Mouse (Mus musculus) stomach, embryonic 16.5 days (tissue): ENCODE measurements around the gene Pds5b. TPM values are rescaled to one million over a fixed set of nuclear protein-coding genes. Genes with fewer than 3 reads are reported as not detected.
"Not testable (repeated sequence)": the region's sequence is repeated elsewhere in the genome, so short reads cannot be mapped to it uniquely, and the experiment has no call there.

Experiments
- ATAC-seq: fragments of 200-750 bp; cut with Nextera tagmentation; 2 replicates; pipeline ENCODE4 v1.8.0; 2017; ENCODE audit warnings: moderate number of reproducible peaks, moderate TSS enrichment; ENCODE audit not compliant: insufficient read depth, low FRiP score
- H3K27ac ChIP-seq: fragments of 300-500 bp; sonication (generic); 2 replicates; pipeline ENCODE4 v1.5.1; 2014; ENCODE audit warnings: low read length
- H3K27me3 ChIP-seq: fragments of 300-500 bp; sonication (generic); 2 replicates; pipeline ENCODE4 v1.6.1; 2014; ENCODE audit warnings: low read length, control low read depth, mixed read lengths; ENCODE audit not compliant: control insufficient read depth, insufficient read depth
- H3K36me3 ChIP-seq: fragments of 300-500 bp; sonication (generic); 2 replicates; pipeline ENCODE4 v1.6.1; 2014; ENCODE audit warnings: low read length; ENCODE audit not compliant: control insufficient read depth, insufficient read depth
- H3K4me1 ChIP-seq: fragments of 300-500 bp; sonication (generic); 2 replicates; pipeline ENCODE4 v1.6.1; 2014; ENCODE audit warnings: low read length, control low read depth, mixed read lengths; ENCODE audit not compliant: control insufficient read depth, insufficient read depth
- H3K4me2 ChIP-seq: fragments of 300-500 bp; sonication (generic); 2 replicates; pipeline ENCODE4 v1.6.1; 2014; ENCODE audit warnings: low read depth, low read length, mixed read lengths
- H3K4me3 ChIP-seq: fragments of 300-500 bp; sonication (generic); replicated peaks from 2 replicates; pipeline ENCODE4 v1.5.1; 2014; ENCODE audit warnings: mild to moderate bottlenecking, low read length
- H3K9ac ChIP-seq: fragments of 300-500 bp; sonication (generic); 2 replicates; pipeline ENCODE4 v1.6.1; 2014; ENCODE audit warnings: low read length
- H3K9me3 ChIP-seq: fragments of 300-500 bp; sonication (generic); replicated peaks from 2 replicates; pipeline ENCODE4 v1.6.1; 2016; ENCODE audit warnings: low read length, control low read depth; ENCODE audit not compliant: control insufficient read depth
- WGBS: fragments of 180-500 bp; shearing (Covaris S2); extraction: QIAGEN DNeasy Blood & Tissue Kit; methylation state at CpG from one replicate; pipeline ENCODE4 v1.1.7; 2014; 5-methylcytosine and 5-hydroxymethylcytosine counted together
- polyA plus RNA-seq: library from polyadenylated mRNA; unstranded; fragments of >200 nt; fragmentation: Nextera tagmentation; extraction: Ambion mirVana; gene quantifications from 2 replicates; pipeline ENCODE4 v1.2.1, GENCODE M21; 2015

Gene Pds5b
- polyA plus RNA-seq, 1 experiment from 2014 or later: 28.9 TPM

DNA sequence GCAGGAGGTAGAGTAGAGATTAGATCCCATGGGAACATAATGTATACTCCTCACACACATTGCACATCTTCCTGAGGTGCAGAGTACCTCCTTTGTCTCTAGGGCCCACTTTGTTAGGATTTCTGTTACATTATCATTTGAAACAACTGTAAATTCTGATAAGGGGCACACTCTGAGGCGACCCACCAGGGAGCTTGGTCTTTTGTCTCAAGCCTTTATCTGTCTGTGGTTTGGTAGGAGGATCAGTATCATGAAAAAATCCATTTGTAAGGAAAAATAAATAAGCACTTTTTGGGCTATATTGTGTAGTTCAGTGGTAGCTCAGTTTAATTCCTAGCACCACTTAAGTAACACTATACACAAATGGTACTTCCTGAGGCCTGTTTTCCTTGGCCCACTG lies 51.1 kb downstream of the Pds5b start:
- Histone ChIP-seq H3K27ac (no peak overlapping the region), H3K27me3 (no peaks in the 10 kb centered on the region), H3K9me3 (no peaks in the 10 kb centered on the region), H3K4me3 (no peak overlapping the region), H3K9ac (no peak overlapping the region), H3K4me2 (no peak overlapping the region), H3K36me3 (0 out of 2 replicates have a peak, but pooled peaks cover 4% of the 10 kb centered on the region), H3K4me1 (no peaks in the 10 kb centered on the region)
- ATAC-seq: no peak
- WGBS: 63% methylated on average over 1 of the region's 1 CpGs

GRCm38 (mm10) chr5:150737028-150737427 lies 63.5 kb downstream of the Pds5b start:
- H3K27ac ChIP-seq, H3K4me1 ChIP-seq, H3K27me3 ChIP-seq, H3K9ac ChIP-seq, H3K9me3 ChIP-seq, ATAC-seq, H3K4me3 ChIP-seq, H3K4me2 ChIP-seq, H3K36me3 ChIP-seq: not testable (repeated sequence)
- WGBS: 88% methylated on average over 3 of the region's 3 CpGs

- H3K4me2 ChIP-seq: no peak overlapping the region
- H3K4me3 ChIP-seq: no peak overlapping the region
- 0 out of 2 replicates have a peak, but pooled peaks cover 3% of the 10 kb centered on the region for H3K36me3 ChIP-seq
- no peaks in the 10 kb centered on the region for H3K9me3 ChIP-seq
- no peak overlapping the region for H3K9ac ChIP-seq
- no peaks in the 10 kb centered on the region for H3K4me1 ChIP-seq
- no peaks in the 10 kb centered on the region for H3K27me3 ChIP-seq
- H3K27ac ChIP-seq: no peak overlapping the region
- 79% methylated on average over 7 of the region's 7 CpGs for WGBS
- no peak for ATAC-seq
Observed at GRCm38 (mm10) chr5:150739311-150739710, 65.8 kb downstream of the Pds5b start.

- peaks cover 4% of the 10 kb centered on the region; the same call in 1 of the 2 replicates for H3K36me3 ChIP-seq
- no peaks in the 10 kb centered on the region for H3K27me3 ChIP-seq
- H3K4me2 ChIP-seq: no peak overlapping the region
- no peak overlapping the region for H3K9ac ChIP-seq
- ATAC-seq: no peak
- no peaks in the 10 kb centered on the region for H3K4me1 ChIP-seq
- H3K9me3 ChIP-seq: no peaks in the 10 kb centered on the region
- WGBS: 51% methylated on average over 2 of the region's 2 CpGs
- no peak overlapping the region for H3K27ac ChIP-seq
- H3K4me3 ChIP-seq: no peak overlapping the region
Observed at GRCm38 (mm10) chr5:150740597-150740996, 67.1 kb downstream of the Pds5b start.

DNA sequence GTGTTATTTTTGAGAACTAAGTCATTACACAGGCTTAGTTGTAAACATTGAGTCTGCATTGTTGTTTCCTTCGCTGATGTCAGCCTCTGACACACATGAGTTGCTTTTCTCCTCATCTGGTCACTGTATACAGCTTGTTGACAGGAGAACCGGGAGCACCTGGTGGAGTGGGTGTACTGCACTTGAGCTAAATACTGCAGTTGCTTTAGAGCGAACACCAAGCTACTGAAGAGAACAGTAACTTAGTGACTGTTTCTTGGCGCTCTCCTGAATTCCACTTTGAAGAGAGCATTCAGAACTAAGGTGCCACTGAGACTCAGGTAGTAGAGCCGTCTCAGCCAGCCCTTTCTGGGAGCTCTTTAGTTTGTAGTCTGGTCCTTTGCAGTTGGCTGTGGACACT lies 83.1 kb downstream of the Pds5b start:
- 88% methylated on average over 5 of the region's 5 CpGs for WGBS
- Histone ChIP-seq H3K27me3 (no peaks in the 10 kb centered on the region), H3K4me3 (no peak overlapping the region), H3K9ac (no peak overlapping the region), H3K36me3 (peaks cover 4% of the 10 kb centered on the region; the same call in 1 of the 2 replicates), H3K27ac (no peak overlapping the region), H3K4me2 (no peak overlapping the region), H3K9me3 (no peaks in the 10 kb centered on the region), H3K4me1 (no peaks in the 10 kb centered on the region)
- ATAC-seq: no peak

- H3K4me3 ChIP-seq: no peak overlapping the region
- no peak overlapping the region; the same call in 1 of the 2 replicates for H3K27ac ChIP-seq
- H3K36me3 ChIP-seq: no peaks in the 10 kb centered on the region
- WGBS: 35% methylated on average over 5 of the region's 5 CpGs
- H3K9ac ChIP-seq: no peak overlapping the region; the same call in 1 of the 2 replicates
- H3K4me2 ChIP-seq: no peak overlapping the region
- no peaks in the 10 kb centered on the region for H3K9me3 ChIP-seq
- no peak for ATAC-seq
- peaks cover 5% of the 10 kb centered on the region; the same call in 1 of the 2 replicates for H3K4me1 ChIP-seq
- no peaks in the 10 kb centered on the region for H3K27me3 ChIP-seq
Observed at GRCm38 (mm10) chr5:150772403-150772802, 98.9 kb downstream of the Pds5b start.

DNA sequence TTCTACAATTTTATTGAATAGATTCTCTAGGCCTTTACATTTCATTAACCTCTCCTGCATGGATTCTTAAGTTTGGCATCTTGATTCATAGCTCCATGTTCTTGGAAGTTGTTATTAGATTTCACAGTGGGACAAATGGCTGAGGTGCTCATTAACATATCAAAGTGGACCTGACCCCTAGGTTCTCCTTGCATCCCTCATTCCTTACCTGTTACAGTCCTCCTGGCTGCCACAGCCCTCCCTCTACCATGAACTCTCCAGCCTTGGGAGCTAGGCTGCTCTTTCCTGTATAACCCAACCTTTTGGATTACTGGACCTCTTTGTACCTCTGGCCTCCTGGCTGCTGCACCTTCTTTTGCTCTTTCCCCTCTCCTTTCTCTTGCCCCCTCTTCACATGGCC lies 99.5 kb downstream of the Pds5b start:
- peaks cover 5% of the 10 kb centered on the region; the same call in 1 of the 2 replicates for H3K4me1 ChIP-seq
- H3K4me2 ChIP-seq: no peak overlapping the region
- no peak overlapping the region for H3K9ac ChIP-seq
- H3K4me3 ChIP-seq: no peak overlapping the region
- H3K27ac ChIP-seq: no peak overlapping the region
- H3K9me3 ChIP-seq: no peaks in the 10 kb centered on the region
- no peaks in the 10 kb centered on the region for H3K36me3 ChIP-seq
- no peaks in the 10 kb centered on the region for H3K27me3 ChIP-seq
- no peak for ATAC-seq

DNA sequence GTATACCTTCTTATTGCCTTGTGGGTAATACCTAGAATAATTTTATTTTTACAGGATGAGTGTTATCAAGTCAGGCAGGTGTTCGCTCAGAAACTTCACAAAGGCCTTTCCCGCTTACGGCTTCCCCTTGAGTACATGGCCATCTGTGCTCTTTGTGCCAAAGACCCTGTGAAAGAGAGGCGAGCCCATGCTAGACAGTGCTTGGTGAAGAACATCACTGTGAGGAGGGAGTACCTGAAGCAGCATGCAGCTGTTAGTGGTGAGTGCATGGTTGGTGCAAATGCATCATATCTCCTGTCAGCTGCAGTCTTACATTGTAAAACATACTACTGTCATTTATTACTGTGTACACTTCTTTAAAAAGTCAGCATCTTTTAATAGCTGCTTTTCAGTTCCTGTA lies 114.7 kb downstream of the Pds5b start:
- H3K4me1 ChIP-seq: no peaks in the 10 kb centered on the region; the same call in 1 of the 2 replicates
- no peak overlapping the region for H3K27ac ChIP-seq
- H3K4me2 ChIP-seq: no peak overlapping the region
- no peak overlapping the region for H3K9ac ChIP-seq
- ATAC-seq: no peak
- H3K36me3 ChIP-seq: peaks cover 16% of the 10 kb centered on the region; the same call in 1 of the 2 replicates
- H3K4me3 ChIP-seq: no peak overlapping the region
- WGBS: 95% methylated on average over 4 of the region's 4 CpGs
- H3K9me3 ChIP-seq: no peaks in the 10 kb centered on the region
- H3K27me3 ChIP-seq: no peaks in the 10 kb centered on the region

- no peak overlapping the region for H3K9ac ChIP-seq
- H3K4me1 ChIP-seq: no peaks in the 10 kb centered on the region; the same call in 1 of the 2 replicates
- H3K4me3 ChIP-seq: no peak overlapping the region
- H3K27me3 ChIP-seq: no peaks in the 10 kb centered on the region
- ATAC-seq: no peak
- no peaks in the 10 kb centered on the region for H3K9me3 ChIP-seq
- H3K4me2 ChIP-seq: no peak overlapping the region
- no peak overlapping the region for H3K27ac ChIP-seq
- WGBS: 96% methylated on average over 2 of the region's 2 CpGs
- peaks cover 16% of the 10 kb centered on the region; the same call in 1 of the 2 replicates for H3K36me3 ChIP-seq
Observed at GRCm38 (mm10) chr5:150789039-150789438, 115.5 kb downstream of the Pds5b start.
